Mouse (Mus musculus): Measurements from ENCODE around the gene Hivep1. TPM values are rescaled to one million over a fixed set of nuclear protein-coding genes. Genes with fewer than 3 reads are reported as not detected.

Gene Hivep1
- polyA plus RNA-seq, 1 experiment from 2014 or later, result 22.9 TPM

DNA sequence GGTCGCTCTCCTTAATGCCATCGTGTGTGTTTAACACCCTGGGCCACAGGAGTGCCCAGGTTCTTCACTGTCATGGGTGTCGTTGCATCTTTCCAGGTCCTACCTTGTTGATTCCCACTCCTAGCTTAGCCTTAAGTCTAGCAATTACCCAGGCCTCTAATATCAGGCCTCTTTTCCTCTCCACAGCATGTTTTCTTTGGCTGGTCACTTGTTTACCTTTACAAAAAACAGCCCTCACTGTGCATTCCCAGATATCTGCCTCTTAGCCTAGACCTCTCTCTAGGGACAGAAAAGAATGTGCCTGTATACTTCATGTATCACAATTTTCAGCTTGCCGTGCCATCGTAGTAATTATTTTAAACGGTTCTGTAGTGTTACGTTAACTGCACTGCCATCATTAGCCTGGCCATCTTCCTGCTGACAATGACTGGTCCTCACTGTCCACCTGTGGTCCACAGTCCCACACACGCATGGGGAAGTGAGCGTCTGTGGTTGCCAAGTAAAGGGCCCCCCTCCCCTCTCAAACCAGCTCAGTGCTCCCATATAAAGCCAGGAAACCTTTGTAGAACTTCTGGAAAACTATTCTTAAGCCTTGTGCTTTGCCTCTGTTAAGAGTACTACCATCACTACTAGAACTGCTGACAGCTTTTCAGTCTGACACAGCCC, 98.8 kb downstream of the Hivep1 start:
- Histone ChIP-seq H3K9ac (replicated peaks; ENCODE audit: low read length) (peak overlapping the region; percentile 1; the same call in 1 of the 2 replicates), H3K4me2 (ENCODE audit: low read length) (no peak overlapping the region), H3K27me3 (ENCODE audit: control insufficient read depth, insufficient read depth, low read length) (no peaks in the 10 kb centered on the region), H3K9me3 (ENCODE audit: control insufficient read depth, low read length) (no peaks in the 10 kb centered on the region), H3K4me3 (replicated peaks; ENCODE audit: low read depth, low read length) (no peak overlapping the region), H3K36me3 (ENCODE audit: control insufficient read depth, insufficient read depth, low read length) (peaks cover 12% of the 10 kb centered on the region), H3K4me1 (ENCODE audit: control insufficient read depth, insufficient read depth, low read length) (peaks cover 23% of the 10 kb centered on the region), H3K27ac (replicated peaks; ENCODE audit: low read depth, low read length) (peak overlapping the region; percentile 86)
- no peak for DNase-seq
- 0 out of 2 replicates have a peak, but pooled peaks have one; percentile 6 for ATAC-seq (ENCODE audit: low FRiP score, low TSS enrichment)
- 78% methylated on average over 9 of the region's 9 CpGs for WGBS

DNA sequence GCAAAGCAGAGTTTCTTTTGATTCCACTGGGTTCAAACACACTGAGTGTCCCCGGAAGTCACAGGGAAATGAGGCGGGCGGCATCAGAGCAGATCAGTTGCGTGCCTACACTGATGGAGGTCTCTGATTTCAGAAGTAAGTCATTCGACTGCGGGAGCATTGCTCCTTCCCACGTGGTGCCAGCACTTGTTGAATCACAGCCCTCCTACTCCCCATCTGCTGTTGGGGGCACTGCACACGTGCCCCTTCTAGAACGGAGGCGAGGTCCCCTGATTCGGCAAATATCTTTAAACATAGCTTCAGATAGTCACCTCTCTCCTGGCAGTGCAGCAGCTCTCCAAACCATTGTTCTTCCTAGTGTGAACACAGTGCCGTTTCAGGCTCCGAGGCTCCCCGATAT, 106.4 kb downstream of the Hivep1 start:
- peaks cover 42% of the 10 kb centered on the region for H3K36me3 ChIP-seq (ENCODE audit: control insufficient read depth, insufficient read depth, low read length)
- no peaks in the 10 kb centered on the region for H3K9me3 ChIP-seq (ENCODE audit: control insufficient read depth, low read length)
- ATAC-seq (ENCODE audit: low FRiP score, low TSS enrichment) (no peak), DNase-seq (no peak)
- WGBS, result 95% methylated on average over 14 of the region's 14 CpGs
- no peak overlapping the region for H3K9ac ChIP-seq (replicated peaks; ENCODE audit: low read length)
- H3K27ac ChIP-seq (replicated peaks; ENCODE audit: low read depth, low read length), result no peak overlapping the region
- H3K4me3 ChIP-seq (replicated peaks; ENCODE audit: low read depth, low read length), result no peak overlapping the region
- H3K4me2 ChIP-seq (ENCODE audit: low read length), result no peak overlapping the region
- no peaks in the 10 kb centered on the region for H3K27me3 ChIP-seq (ENCODE audit: control insufficient read depth, insufficient read depth, low read length)
- H3K4me1 ChIP-seq (ENCODE audit: control insufficient read depth, insufficient read depth, low read length), result no peaks in the 10 kb centered on the region

DNA sequence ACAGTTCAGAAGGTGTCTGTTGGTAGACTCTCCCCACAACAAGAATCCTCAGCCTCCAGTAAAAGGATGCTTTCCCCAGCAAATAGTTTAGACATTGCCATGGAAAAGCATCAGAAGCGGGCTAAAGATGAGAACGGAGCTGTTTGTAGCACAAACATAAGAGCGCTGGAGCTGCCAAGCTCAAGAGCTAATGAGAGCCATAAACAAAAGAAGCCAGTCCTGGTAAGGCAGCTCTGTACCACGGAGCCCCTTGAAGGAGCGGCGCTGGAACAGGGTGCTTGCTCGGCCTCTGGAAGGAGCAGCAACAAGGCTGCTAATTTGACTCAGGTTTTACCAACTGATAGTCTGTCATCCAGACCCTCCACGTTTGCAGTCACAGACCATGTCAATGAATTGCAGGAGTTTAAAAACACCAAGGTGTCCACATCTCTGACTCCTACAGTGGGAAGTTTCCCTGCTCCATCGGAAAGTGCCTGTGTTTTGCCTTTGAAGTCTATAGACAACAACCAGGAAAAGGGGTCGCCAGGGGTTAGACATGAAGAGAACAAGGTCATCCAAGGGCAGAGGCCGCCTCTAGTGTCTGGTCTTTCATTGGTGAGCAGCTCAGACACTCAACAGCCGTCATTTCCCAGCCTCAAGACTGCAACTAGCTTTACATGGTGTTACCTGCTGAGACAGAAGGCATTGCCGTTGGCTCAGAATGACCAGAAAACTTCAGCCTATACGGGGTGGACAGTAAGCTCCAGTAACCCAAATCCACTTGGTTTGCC, 107.8 kb downstream of the Hivep1 start:
- Histone ChIP-seq H3K36me3 (ENCODE audit: control insufficient read depth, insufficient read depth, low read length) (peaks cover 42% of the 10 kb centered on the region), H3K9me3 (ENCODE audit: control insufficient read depth, low read length) (no peaks in the 10 kb centered on the region)
- DNase-seq, result no peak

DNA sequence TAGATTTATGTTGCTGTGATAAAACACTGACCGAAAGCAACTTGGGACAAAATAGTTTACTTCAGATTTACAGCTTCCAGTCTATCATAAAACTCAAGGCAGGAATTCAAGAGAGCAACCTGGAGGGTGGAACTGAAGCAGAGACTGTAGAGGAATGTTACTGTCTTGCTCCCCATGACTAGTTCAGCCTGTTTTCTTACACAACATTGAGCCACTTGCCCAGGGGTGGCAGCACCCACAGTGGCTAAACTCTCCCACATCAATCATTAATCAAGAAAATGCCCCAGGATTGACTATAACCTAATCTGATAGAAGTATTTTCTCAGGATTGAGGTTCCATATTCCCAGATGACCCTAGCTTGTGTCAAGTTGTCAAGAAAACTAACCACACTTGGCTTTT, 119.0 kb downstream of the Hivep1 start:
- DNase-seq (no peak), ATAC-seq (ENCODE audit: low FRiP score, low TSS enrichment) (no peak)
- H3K4me3 ChIP-seq (replicated peaks; ENCODE audit: low read depth, low read length), result no peak overlapping the region
- H3K4me1 ChIP-seq (ENCODE audit: control insufficient read depth, insufficient read depth, low read length), result no peaks in the 10 kb centered on the region
- peaks cover 28% of the 10 kb centered on the region; the same call in 1 of the 2 replicates for H3K36me3 ChIP-seq (ENCODE audit: control insufficient read depth, insufficient read depth, low read length)
- no peak overlapping the region for H3K4me2 ChIP-seq (ENCODE audit: low read length)
- 100% methylated on average over 1 of the region's 1 CpGs for WGBS
- no peaks in the 10 kb centered on the region for H3K27me3 ChIP-seq (ENCODE audit: control insufficient read depth, insufficient read depth, low read length)
- no peak overlapping the region for H3K9ac ChIP-seq (replicated peaks; ENCODE audit: low read length)
- no peak overlapping the region for H3K27ac ChIP-seq (replicated peaks; ENCODE audit: low read depth, low read length)
- no peaks in the 10 kb centered on the region for H3K9me3 ChIP-seq (ENCODE audit: control insufficient read depth, low read length)

More for the DNA sequence above, 107.8 kb downstream of the Hivep1 start:
- WGBS, result 83% methylated on average over 14 of the region's 14 CpGs
- Histone ChIP-seq H3K4me2 (ENCODE audit: low read length) (no peak overlapping the region), H3K27ac (replicated peaks; ENCODE audit: low read depth, low read length) (0 out of 2 replicates have a peak overlapping the region, but pooled peaks have one; percentile 8), H3K9ac (replicated peaks; ENCODE audit: low read length) (no peak overlapping the region), H3K27me3 (ENCODE audit: control insufficient read depth, insufficient read depth, low read length) (no peaks in the 10 kb centered on the region), H3K4me1 (ENCODE audit: control insufficient read depth, insufficient read depth, low read length) (no peaks in the 10 kb centered on the region), H3K4me3 (replicated peaks; ENCODE audit: low read depth, low read length) (no peak overlapping the region)
- ATAC-seq (ENCODE audit: low FRiP score, low TSS enrichment), result no peak

DNA sequence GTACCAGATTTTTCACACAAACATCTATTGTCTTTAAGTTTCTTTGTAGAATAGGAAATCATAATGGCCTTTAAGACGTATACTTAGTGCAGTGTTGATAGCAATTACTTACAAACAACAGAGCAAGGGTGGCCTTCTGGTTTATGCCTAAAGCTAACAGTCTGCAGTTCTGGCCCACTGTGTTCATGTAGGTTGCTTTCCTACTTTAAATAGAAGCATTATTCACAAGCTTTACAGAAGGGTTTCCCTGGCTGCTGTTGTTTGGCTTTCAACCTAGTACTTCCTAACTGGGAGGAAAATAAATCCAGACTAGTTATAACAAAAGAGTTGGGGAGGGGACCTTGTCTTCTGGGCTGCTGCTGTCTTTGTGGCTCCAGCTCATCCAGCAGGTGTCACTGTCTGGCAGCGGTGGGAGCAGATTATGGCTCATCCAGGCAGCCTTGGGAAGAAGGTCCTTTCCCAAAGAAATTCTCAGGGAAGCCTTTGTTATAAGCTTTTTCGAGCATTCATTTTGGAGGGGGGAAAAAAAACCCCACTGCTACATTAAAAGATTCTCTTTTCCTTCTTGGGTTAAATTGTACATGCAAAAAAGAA, 123.1 kb downstream of the Hivep1 start:
- no peak overlapping the region for H3K27ac ChIP-seq (replicated peaks; ENCODE audit: low read depth, low read length)
- no peaks in the 10 kb centered on the region for H3K27me3 ChIP-seq (ENCODE audit: control insufficient read depth, insufficient read depth, low read length)
- H3K9me3 ChIP-seq (ENCODE audit: control insufficient read depth, low read length), result no peaks in the 10 kb centered on the region
- H3K4me1 ChIP-seq (ENCODE audit: control insufficient read depth, insufficient read depth, low read length), result no peaks in the 10 kb centered on the region
- 22% methylated on average over 3 of the region's 3 CpGs for WGBS
- H3K4me2 ChIP-seq (ENCODE audit: low read length), result no peak overlapping the region
- peaks cover 22% of the 10 kb centered on the region; the same call in 1 of the 2 replicates for H3K36me3 ChIP-seq (ENCODE audit: control insufficient read depth, insufficient read depth, low read length)
- ATAC-seq (ENCODE audit: low FRiP score, low TSS enrichment) (no peak), DNase-seq (peak; percentile 81)
- H3K4me3 ChIP-seq (replicated peaks; ENCODE audit: low read depth, low read length), result no peak overlapping the region
- no peak overlapping the region for H3K9ac ChIP-seq (replicated peaks; ENCODE audit: low read length)

DNA sequence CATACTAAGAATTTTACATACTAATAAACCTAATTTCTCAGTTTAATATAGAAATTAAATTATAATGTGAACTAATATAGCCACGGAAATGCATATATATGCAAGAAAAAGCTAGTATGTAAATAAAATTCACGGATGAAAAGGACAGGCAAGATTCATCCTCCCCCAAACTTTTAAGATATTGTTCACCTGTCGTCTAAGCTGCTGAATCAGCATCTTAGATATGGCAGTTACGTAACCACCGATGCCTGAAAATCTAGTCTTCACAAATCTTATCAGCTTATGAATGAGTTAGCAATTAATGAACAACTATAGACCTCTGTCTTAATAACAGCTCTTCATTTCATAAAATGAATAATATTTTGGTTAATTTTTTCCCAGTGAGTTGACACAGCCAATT, 130.8 kb downstream of the Hivep1 start:
- 93% methylated on average over 5 of the region's 5 CpGs for WGBS
- no peaks in the 10 kb centered on the region for H3K4me1 ChIP-seq (ENCODE audit: control insufficient read depth, insufficient read depth, low read length)
- no peak overlapping the region for H3K4me2 ChIP-seq (ENCODE audit: low read length)
- H3K9me3 ChIP-seq (ENCODE audit: control insufficient read depth, low read length), result no peaks in the 10 kb centered on the region
- DNase-seq (no peak), ATAC-seq (ENCODE audit: low FRiP score, low TSS enrichment) (no peak)
- H3K36me3 ChIP-seq (ENCODE audit: control insufficient read depth, insufficient read depth, low read length), result peaks cover 37% of the 10 kb centered on the region
- H3K9ac ChIP-seq (replicated peaks; ENCODE audit: low read length), result no peak overlapping the region
- no peak overlapping the region for H3K4me3 ChIP-seq (replicated peaks; ENCODE audit: low read depth, low read length)
- H3K27ac ChIP-seq (replicated peaks; ENCODE audit: low read depth, low read length), result no peak overlapping the region
- H3K27me3 ChIP-seq (ENCODE audit: control insufficient read depth, insufficient read depth, low read length), result no peaks in the 10 kb centered on the region

DNA sequence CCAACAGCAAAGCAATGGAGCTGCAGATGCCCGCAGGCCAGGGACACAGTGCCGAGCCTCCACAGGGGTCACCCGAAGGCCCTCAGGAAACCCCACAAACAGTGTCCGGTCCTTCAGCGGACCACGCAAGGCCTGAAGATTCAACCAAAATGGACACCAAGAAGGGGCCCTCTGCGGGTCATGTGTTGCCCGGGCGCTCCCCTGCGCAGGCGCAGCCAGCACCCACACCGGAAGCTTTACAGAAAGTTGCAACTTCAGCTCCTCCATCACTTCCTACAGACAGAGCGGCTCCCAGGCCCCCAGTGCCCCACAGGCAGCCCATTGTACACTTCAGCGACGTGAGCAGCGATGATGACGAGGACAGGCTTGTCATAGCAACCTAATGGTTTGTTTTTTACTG, 132.3 kb downstream of the Hivep1 start:
- Histone ChIP-seq H3K4me3 (replicated peaks; ENCODE audit: low read depth, low read length) (no peak overlapping the region), H3K9ac (replicated peaks; ENCODE audit: low read length) (no peak overlapping the region), H3K4me1 (ENCODE audit: control insufficient read depth, insufficient read depth, low read length) (no peaks in the 10 kb centered on the region), H3K27me3 (ENCODE audit: control insufficient read depth, insufficient read depth, low read length) (no peaks in the 10 kb centered on the region), H3K36me3 (ENCODE audit: control insufficient read depth, insufficient read depth, low read length) (peaks cover 35% of the 10 kb centered on the region), H3K27ac (replicated peaks; ENCODE audit: low read depth, low read length) (no peak overlapping the region), H3K4me2 (ENCODE audit: low read length) (no peak overlapping the region), H3K9me3 (ENCODE audit: control insufficient read depth, low read length) (no peaks in the 10 kb centered on the region)
- WGBS, result 97% methylated on average over 17 of the region's 17 CpGs
- ATAC-seq (ENCODE audit: low FRiP score, low TSS enrichment) (no peak), DNase-seq (no peak)

DNA sequence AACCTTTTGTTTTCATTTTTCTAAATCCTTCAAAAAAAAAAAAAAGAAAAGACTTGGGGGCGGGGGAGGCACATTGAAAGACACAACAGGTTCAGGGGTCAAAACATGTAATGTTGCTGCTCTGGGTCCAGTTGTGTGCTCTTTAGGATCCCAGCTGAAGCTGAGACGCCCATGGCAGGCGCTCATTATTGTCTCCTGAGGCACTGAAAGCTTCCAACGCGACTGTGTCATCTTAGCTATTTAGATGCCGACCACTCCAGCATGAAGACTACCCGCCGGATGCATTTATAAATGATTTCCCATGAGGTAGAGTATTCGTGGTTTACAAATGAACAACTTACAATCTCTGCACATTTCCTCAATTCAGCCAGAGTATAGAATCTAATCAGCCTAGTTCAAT, 141.2 kb downstream of the Hivep1 start:
- peak; percentile 52 for DNase-seq
- ATAC-seq (ENCODE audit: low FRiP score, low TSS enrichment), result no peak
- H3K4me2 ChIP-seq (ENCODE audit: low read length), result no peak overlapping the region
- no peak overlapping the region for H3K27ac ChIP-seq (replicated peaks; ENCODE audit: low read depth, low read length)
- no peaks in the 10 kb centered on the region for H3K36me3 ChIP-seq (ENCODE audit: control insufficient read depth, insufficient read depth, low read length)
- no peaks in the 10 kb centered on the region for H3K27me3 ChIP-seq (ENCODE audit: control insufficient read depth, insufficient read depth, low read length)
- WGBS, result 5% methylated on average over 9 of the region's 9 CpGs
- H3K9me3 ChIP-seq (ENCODE audit: control insufficient read depth, low read length), result no peaks in the 10 kb centered on the region
- 0 out of 2 replicates have a peak, but pooled peaks cover 5% of the 10 kb centered on the region for H3K4me1 ChIP-seq (ENCODE audit: control insufficient read depth, insufficient read depth, low read length)
- H3K4me3 ChIP-seq (replicated peaks; ENCODE audit: low read depth, low read length), result no peak overlapping the region
- H3K9ac ChIP-seq (replicated peaks; ENCODE audit: low read length), result no peak overlapping the region
